Mouse (Mus musculus): ENCODE data around the gene Apoa4. TPM values are rescaled to one million over a fixed set of nuclear protein-coding genes. Genes with fewer than 3 reads are reported as not detected.

Gene Apoa4
- total and polyA plus RNA-seq, 3 experiments: not detected

DNA sequence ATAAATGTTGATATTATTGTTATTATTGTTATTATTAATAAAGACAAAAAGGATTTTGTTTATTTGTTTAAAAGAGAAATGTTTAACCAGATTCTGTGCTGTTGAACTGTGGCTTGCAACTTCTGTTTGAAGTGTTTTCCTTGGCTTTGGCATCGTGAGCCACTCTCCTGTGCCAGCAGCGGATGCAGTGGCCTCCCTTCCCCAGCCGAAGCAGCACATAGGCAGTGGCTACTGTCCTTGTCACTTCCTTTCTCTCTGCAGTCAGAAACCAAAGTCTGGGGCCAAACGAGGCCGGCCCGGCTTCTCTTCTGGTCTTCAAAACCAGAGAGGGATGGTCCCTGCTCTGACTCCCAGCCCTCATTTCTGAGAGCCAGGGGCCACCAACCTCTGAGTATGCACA is 17.4 kb upstream of the Apoa4 start:
- no peaks in the 10 kb centered on the region for H3K79me2 ChIP-seq (ENCODE audit: control insufficient read depth, insufficient read depth, low read length, poor library complexity)
- no peaks in the 10 kb centered on the region for H3K9me3 ChIP-seq (replicated peaks; ENCODE audit: insufficient read depth, low read length)
- DNase-seq (ENCODE audit: low read depth, low spot score): no peak
- H3K27ac ChIP-seq (ENCODE audit: control insufficient read depth, low read depth, low read length): no peak overlapping the region
- peaks cover 3 to 31% of the 10 kb centered on the region in 2 experiments for H3K36me3 ChIP-seq (ENCODE audit: control insufficient read depth in 1 of 2, insufficient read depth in 2 of 2, low read length in 2 of 2)
- TF ChIP-seq CHD1 (IDR thresholded peaks at IDR 0.05; ENCODE audit: low read depth, low read length) (no peak), TAL1 (IDR thresholded peaks at IDR 0.05; ENCODE audit: low read length) (no peak), GATA1 (IDR thresholded peaks at IDR 0.05; ENCODE audit: low read depth, low read length) (no peak), ZC3H11A (IDR thresholded peaks at IDR 0.05; ENCODE audit: low read depth, low read length) (no peak), KAT2A (conservative IDR thresholded peaks at IDR 0.05; ENCODE audit: low read depth, low read length) (no peak), E2F4 (IDR thresholded peaks at IDR 0.05; ENCODE audit: borderline replicate concordance, low read depth, low read length) (no peak), ZNF384 (IDR thresholded peaks at IDR 0.05; ENCODE audit: low read depth, low read length) (no peak), SIN3A (IDR thresholded peaks at IDR 0.05; ENCODE audit: low read length) (no peak), TCF12 (IDR thresholded peaks at IDR 0.05; ENCODE audit: low read depth, low read length) (no peak), RCOR1 (IDR thresholded peaks at IDR 0.05; ENCODE audit: low read depth, low read length) (no peak), MXI1 (IDR thresholded peaks at IDR 0.05; ENCODE audit: low read depth, low read length) (no peak), JUND (IDR thresholded peaks at IDR 0.05; ENCODE audit: low read depth, low read length) (no peak)
- no peaks in the 10 kb centered on the region for H3K27me3 ChIP-seq (ENCODE audit: control insufficient read depth in 1 of 2, insufficient read depth in 2 of 2, low read length in 2 of 2)
- H3K9ac ChIP-seq (ENCODE audit: control insufficient read depth, low read depth, low read length, poor library complexity, severe bottlenecking): no peak overlapping the region
- H3K4me3 ChIP-seq (ENCODE audit: control insufficient read depth in 1 of 2, insufficient read depth in 1 of 2, low read depth in 2 of 2, low read length in 2 of 2): no peak overlapping the region
- peaks cover 15 to 32% of the 10 kb centered on the region in 2 experiments for H3K4me1 ChIP-seq (ENCODE audit: control insufficient read depth in 1 of 2, insufficient read depth in 2 of 2, low read length in 2 of 2)

DNA sequence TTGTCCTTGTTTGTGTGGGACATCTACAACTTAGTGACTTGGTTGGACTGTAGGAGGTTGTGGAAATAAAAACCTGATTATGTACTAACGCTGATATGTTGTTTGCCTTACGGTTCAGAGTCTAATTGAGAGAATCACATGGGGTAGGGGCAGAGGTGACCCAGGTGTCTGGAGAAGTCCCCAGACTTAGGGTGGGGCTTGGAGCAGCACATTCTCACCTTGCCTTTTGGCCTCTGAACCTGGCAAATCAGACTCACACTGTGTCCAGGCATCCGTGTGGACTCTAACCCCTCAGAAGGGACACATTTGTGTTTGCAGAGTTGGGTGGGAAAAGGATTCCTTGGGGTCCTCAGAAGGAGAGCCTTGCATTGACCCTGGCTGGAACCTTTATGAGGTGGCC is 16.4 kb upstream of the Apoa4 start:
- DNase-seq (ENCODE audit: low read depth, low spot score): no peak
- TF ChIP-seq TAL1 (IDR thresholded peaks at IDR 0.05; ENCODE audit: low read length) (no peak), ELF1 (IDR thresholded peaks at IDR 0.05; ENCODE audit: low read depth, low read length) (no peak), MAZ (IDR thresholded peaks at IDR 0.05; ENCODE audit: low read depth, low read length) (no peak), MYC (IDR thresholded peaks at IDR 0.05; ENCODE audit: low read depth, low read length) (no peak), POLR2AphosphoS2 (IDR thresholded peaks at IDR 0.05; ENCODE audit: low read length) (no peak), BHLHE40 (IDR thresholded peaks at IDR 0.05; ENCODE audit: borderline replicate concordance, low read depth, low read length) (no peak), MXI1 (IDR thresholded peaks at IDR 0.05; ENCODE audit: low read depth, low read length) (no peak), USF1 (IDR thresholded peaks at IDR 0.05; ENCODE audit: low read depth, low read length) (no peak), MAFK (IDR thresholded peaks at IDR 0.05; ENCODE audit: borderline replicate concordance, low read depth, low read length) (no peak)
- Histone ChIP-seq H3K79me2 (ENCODE audit: control insufficient read depth, insufficient read depth, low read length, poor library complexity) (no peaks in the 10 kb centered on the region), H3K27ac (ENCODE audit: control insufficient read depth, low read depth, low read length) (no peak overlapping the region), H3K9ac (ENCODE audit: control insufficient read depth, low read depth, low read length, poor library complexity, severe bottlenecking) (no peak overlapping the region), H3K4me1 (ENCODE audit: control insufficient read depth in 1 of 2, insufficient read depth in 2 of 2, low read length in 2 of 2) (peaks cover 13 to 28% of the 10 kb centered on the region in 2 experiments), H3K27me3 (ENCODE audit: control insufficient read depth in 1 of 2, insufficient read depth in 2 of 2, low read length in 2 of 2) (no peaks in the 10 kb centered on the region), H3K36me3 (ENCODE audit: control insufficient read depth in 1 of 2, insufficient read depth in 2 of 2, low read length in 2 of 2) (peaks cover 3 to 24% of the 10 kb centered on the region in 2 experiments), H3K4me3 (ENCODE audit: control insufficient read depth in 1 of 2, insufficient read depth in 1 of 2, low read depth in 2 of 2, low read length in 2 of 2) (no peak overlapping the region), H3K9me3 (replicated peaks; ENCODE audit: insufficient read depth, low read length) (no peaks in the 10 kb centered on the region)

Measured in MEL (cell line).